Mouse (Mus musculus) G1E (cell line): ENCODE results near the gene St7.

Experiments
- CTCF ChIP-seq: IDR thresholded peaks from 2 replicates; pipeline ENCODE4 v1.5.1; 2012; ENCODE audit warnings: low read depth, low read length, inconsistent platforms, mixed read lengths
- GATA1 ChIP-seq: IDR thresholded peaks from 2 replicates; pipeline ENCODE4 v1.6.1; 2012; ENCODE audit warnings: borderline replicate concordance, low read length, inconsistent platforms, mixed read lengths
- GATA2 ChIP-seq: IDR thresholded peaks from 2 replicates; pipeline ENCODE4 v1.6.1; 2012; ENCODE audit warnings: low read depth, low read length, inconsistent platforms, borderline replicate concordance
- POLR2AphosphoS5 ChIP-seq: IDR thresholded peaks from 2 replicates; pipeline ENCODE4 v1.6.1; 2012; ENCODE audit warnings: low read depth, low read length, inconsistent platforms; ENCODE audit not compliant: insufficient replicate concordance
- TAL1 ChIP-seq: conservative IDR thresholded peaks from 2 replicates; pipeline ENCODE4 v1.6.1; 2012; ENCODE audit warnings: low read depth, low read length, inconsistent platforms, mixed read lengths

DNA sequence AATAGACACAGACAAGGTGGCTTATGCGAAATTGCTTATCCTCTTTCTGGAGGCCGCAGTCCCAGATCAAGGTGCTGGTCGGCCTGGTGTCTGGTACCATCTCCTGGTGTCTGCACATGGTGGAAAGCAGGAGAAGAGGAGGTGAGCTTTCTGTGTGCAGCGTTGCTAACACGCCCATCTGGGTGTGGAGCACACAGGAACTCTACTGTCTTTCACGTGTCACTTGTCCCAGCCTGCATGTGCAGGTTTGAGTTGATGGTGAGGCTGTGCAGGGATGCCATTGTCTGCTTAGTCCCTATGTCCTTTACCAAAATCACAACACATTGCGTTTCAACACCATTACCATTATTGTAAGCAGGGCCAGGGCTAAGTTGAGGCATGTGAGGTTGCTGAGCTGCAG lies 26.2 kb downstream of the St7 start:
- TF ChIP-seq CTCF (no peak), TAL1 (no peak), POLR2AphosphoS5 (no peak), GATA1 (no peak), GATA2 (no peak)
